Mouse (Mus musculus): ENCODE data around the gene Rbfox1.

The Rbfox1 gene

DNA sequence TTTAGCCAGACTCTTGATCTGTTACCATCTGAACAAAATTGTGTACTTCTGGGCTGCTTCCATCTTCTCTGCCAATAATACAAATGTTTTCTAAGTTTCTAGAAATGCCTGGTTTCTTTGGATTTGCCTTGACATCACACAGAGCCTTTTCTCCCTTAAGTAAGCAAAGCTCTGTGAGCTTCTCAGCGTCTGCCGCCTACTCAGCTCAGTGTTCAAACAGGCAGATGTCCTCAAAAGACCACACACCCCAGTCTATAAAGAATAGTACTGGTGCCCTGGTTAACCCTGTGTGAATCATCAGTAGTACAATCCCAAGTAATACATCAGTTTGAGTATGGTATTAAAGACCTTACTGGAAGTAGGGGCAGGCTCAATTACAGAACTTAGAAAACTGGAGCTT, 1322.4 kb downstream of the Rbfox1 start:
- in situ Hi-C loops (cut with MboI, MseI): no loop called here

DNA sequence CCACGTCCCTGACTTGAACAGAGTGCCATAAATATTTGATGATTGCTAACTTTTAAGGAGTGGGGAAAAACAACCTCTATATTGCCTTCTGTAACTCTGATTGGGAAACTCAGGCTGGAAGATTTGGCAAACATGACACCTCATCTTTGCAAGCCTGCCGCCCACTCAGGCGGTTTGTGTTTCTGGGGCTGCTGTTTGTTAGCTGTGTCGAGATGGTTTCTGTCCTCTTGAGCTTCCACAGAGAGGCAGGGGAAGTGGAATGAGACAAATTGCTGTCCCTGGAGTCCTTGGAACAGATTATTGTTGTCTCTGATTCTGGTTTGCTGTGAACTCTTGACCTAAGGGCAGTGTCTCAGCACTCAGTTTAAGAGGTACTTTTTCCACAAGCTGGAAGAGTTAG, 1327.6 kb downstream of the Rbfox1 start:
- in situ Hi-C loops (cut with MboI, MseI): no loop called here

DNA sequence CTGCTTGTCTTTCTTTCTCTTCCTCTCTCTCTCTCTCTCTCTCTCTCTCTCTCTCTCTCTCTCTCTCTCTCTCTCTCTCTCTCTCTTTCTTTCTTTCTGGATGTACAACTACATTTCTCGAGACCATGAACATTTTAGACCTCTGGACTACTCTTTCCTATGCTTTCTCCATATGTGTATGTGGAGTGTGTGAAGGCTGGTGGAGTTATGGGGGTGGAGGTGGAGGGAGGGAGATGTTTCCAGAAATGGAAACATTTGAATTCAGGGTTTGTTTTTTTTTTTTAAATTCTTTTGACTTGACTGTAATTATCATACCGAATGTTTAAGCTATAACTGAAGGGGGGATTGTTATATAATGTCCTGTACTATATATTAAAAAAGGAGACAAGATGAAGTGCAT, 1338.1 kb downstream of the Rbfox1 start:
- in situ Hi-C loops (cut with MboI, MseI): no loop called here

DNA sequence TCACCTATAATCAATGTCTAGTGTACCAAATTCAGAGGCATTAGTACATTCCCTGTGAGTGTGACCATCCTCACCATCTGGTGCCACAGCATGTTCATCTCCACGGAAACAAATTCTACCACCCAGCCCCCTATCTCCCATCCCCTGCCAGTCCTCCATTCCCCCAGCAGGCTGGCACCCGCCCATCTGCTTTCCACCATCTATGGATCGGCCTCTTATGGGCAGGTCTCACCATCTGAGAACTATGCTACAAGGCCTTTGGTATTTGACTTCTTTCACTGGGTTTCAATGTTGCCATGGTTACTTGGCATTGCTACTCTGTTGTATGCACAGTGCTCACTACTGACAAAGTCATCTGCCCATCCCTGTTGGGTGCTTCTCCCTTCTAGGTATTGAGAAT, 1340.8 kb downstream of the Rbfox1 start:
- in situ Hi-C loops (cut with MboI, MseI): no loop called here

DNA sequence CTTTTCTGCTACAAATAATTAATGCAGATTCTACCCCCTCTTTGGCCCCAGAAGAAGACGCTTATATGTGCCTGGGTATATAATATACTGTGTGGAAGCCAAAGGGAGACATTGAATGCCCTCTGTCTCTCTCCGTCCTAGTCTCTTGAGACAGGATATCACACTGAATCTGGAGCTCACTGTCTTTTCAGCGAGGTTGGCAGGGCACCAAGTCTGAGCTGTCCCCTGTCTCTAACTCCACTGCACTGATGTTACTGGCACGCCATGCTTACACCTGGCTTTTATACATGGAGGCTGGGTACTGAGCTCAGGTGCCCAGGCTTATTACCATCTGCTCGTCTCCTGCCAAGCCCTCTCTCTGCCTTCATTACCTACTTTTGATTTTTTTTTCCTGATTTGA, 1343.1 kb downstream of the Rbfox1 start:
- in situ Hi-C loops (cut with MboI, MseI): no loop called here

DNA sequence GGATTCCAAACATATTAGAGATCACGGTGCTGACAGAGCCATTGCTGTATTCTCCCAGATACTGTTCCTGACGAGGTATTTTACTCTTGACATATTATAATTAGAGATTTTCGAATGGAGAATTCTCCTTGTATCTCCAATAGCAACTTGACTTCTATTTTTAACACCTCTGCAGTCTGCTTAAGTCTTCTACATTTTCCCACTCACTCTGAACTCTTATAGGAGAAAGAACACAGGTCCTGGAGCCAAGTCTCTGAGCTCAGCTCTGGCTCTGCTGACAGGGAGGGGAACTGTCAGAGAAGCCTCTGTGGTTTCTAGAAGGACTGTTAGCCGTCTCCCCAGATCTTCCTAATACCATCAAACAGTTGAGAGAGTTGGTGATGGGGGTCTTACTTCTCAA, 1344.1 kb downstream of the Rbfox1 start:
- in situ Hi-C loops (cut with MboI, MseI): no loop called here

DNA sequence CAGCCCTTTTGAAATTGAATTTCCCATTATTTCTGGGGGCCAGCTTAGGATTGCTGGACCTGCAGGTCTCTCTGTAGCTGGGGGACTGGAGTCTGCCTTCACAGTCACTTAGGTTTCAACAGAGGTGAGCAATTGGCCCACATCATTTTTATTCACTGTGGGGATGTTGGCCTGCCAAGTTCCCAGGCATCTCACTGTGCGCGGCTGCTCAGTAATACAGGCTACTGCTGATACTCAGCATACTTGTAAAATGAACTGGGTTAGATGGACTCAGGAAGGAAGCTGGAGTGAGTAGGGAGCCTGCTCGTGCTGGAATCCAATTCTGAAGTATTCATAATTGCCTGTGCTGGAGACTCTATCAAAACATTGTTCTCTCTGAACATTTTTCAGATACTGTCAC, 1356.5 kb downstream of the Rbfox1 start:
- in situ Hi-C loops (cut with MboI, MseI): no loop called here

DNA sequence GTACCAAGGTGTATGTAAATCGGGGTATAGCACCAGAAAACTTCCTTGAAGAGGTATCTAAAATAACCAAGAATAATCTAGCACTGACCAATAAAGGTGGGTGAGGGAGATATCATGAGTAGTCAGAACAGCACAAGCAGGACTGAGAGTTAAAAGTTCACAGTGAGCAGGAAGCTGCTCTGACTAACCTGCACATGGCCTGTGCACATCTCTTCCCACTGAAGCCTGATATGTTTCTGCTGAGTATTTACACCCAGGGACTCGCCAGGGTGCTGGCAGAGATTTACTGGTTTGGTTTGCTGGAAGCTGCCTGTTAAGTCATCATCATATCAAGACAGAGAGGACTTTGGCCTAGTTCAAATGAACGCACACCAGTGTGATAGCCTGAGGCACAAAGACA, 1357.3 kb downstream of the Rbfox1 start:
- in situ Hi-C loops (cut with MboI, MseI): no loop called here

DNA sequence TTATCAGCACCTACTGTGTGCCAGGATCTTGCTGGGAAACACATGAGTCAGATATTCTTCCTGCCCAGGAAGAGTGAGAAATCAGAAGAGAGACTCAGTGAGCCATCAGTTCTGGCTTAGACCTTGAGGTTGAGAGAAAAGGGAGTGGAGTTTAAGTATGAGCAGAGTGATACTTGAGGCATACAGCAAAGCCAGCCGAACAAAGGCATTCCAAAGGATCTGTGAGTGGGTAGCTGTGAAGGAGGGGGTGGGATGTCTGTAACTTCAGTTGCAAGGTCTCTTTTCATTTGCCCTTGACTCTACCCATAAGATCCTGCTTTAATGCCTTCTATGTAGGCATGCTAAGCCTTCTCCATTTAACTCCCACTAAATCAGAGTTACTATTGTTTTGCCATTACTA, 1359.2 kb downstream of the Rbfox1 start:
- in situ Hi-C loops (cut with MboI, MseI): no loop called here

DNA sequence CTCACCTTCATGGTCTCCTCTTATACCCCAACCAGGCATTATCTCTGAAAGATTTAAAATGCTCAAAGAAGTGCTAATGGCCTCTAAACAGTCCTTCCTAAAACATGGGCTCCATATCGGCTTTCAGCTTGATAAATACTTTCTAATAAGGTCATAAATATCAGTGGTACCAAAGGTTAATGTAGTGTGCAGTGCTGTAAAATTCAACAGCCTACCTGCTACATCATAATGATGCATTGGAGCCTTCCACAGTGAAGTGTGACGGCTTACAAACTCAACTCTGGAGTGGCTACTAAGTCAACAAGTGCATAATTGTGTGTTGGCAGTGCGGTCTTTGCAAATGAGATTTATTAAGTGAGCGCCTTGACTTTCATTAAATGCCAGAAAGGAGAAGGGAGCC, 1366.5 kb downstream of the Rbfox1 start:
- in situ Hi-C loops (cut with MboI, MseI): no loop called here

DNA sequence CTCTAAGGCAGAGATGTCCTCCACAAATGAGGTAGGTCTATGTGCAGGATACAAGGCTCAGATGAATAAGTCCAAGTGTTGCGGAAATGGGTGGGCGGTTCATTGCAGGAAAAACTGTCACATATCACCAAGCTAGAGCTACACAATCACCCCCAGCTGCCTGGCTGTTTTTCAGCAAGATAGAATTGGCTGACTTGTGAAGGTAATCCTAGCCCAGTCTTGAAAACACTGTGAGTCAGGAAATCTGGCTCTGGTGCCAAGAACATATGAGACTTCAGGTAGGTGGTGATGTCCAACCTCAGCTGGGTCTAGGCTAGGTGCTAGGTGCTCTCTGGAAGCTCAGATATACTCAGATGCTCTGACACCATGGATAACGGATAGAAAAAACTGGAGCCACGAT, 1372.2 kb downstream of the Rbfox1 start:
- in situ Hi-C loops (cut with MboI, MseI): no loop called here

DNA sequence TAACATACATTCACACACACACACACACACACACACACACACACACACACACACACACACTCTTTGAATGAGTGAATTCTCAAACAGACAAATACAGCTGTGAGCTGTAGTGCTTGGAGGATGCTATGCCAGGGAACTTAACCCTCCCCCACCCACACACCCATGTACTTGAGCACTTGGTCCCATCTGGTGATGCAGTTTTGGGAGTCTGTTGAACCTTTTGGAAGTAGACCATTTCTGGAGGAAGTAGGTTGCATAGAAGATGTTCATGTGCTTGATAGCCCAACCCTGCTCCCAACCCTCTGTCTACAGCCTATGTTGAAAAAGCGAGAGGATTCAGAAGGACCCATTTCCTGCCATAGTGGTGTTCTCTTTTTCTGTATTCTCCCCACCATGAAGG, 1378.1 kb downstream of the Rbfox1 start:
- in situ Hi-C loops (cut with MboI, MseI): no loop called here

DNA sequence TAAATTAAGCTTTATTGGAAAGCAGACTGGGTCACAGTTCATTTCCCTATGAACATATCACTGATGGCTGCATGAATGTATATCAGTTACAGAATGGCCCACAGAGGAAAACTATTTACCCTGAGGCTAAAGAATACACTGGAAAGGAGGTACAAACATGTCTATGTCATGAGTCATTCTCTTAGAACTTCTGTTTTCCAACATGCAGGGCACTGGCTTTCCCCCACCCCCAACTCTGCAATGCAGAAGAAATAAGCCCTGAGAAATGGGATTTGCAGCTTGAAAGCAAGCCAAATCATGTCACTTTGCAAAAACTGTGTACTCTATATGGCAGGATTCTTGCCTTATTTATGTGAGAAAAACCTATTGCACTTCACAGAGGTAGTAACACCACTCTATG, 1380.6 kb downstream of the Rbfox1 start:
- in situ Hi-C loops (cut with MboI, MseI): no loop called here

DNA sequence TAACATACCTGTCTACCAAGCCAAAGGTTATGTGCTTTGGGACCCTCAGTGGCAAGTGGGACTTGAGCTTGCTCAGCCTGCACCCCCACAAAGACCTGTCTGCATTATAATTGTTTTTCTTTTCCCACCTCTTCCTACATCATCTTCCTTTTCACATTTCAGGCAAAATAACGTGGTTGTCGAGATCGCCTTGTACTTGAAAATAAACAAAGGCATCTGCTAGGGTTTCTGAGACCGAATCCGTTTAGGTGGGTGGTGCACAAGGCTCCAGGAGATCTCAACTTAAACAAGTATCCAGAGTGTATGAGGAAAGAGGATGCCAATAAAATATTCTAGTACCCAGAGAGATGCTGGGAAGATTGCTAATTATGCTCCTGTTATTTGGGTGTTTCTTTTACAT, 1390.3 kb downstream of the Rbfox1 start:
- in situ Hi-C loops (cut with MboI, MseI): no loop called here

DNA sequence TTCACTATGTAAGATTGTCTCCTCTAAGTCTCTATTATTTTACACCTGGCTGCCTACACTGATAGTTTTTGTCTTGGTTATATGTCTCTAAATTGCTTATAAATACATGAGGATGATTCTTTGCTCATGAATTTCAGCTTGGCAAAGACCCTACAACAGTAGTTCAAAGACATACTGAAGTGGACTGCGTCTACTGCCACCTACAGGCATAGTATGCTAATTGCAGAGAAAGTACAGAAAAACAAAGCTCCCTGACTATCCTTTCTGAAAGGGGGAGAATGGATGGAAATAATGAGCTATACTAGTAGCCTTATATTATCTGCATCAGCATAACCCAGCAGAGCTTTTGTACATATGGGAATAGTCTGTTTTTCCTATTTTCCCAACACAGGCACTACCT, 1390.7 kb downstream of the Rbfox1 start:
- in situ Hi-C loops (cut with MboI, MseI): no loop called here

DNA sequence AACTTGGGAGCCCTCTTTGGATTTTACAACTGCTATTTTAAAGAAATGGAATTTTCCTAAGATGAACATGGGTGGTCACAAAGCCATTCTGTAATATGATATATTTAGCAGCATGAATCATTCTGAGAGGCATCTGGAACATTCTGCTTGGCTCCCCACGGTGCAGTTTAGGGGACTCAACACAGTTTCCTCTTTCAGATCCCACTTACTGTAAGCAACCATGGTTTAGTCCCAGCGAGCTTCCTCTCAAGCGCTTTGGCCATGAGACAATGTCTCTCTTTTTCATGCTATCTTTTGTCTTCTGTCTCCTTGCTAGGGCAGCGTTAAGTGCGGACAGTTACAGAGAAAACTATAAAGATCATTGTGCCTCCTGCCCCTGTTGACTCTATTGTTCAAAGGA, 1394.4 kb downstream of the Rbfox1 start:
- in situ Hi-C loops (cut with MboI, MseI): no loop called here

DNA sequence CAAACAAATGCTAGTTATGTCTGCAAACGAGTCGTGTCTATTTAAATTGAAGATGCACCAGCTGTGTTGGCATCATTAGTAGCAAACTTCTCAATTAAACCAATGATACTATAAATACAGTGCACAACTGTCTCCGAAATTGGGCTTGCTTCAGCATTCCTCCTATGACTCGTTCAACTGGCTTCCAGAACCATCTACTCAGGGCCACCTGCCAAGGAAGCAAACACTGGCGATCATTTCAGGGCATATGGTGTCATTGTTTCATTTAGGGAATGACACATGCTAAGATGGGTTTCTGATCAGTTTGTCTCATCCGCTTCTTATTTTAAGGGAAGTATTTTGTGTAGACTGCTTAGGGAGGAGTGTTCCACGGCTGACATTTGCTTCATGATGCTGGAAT, 1397.1 kb downstream of the Rbfox1 start:
- in situ Hi-C loops (cut with MboI, MseI): no loop called here

DNA sequence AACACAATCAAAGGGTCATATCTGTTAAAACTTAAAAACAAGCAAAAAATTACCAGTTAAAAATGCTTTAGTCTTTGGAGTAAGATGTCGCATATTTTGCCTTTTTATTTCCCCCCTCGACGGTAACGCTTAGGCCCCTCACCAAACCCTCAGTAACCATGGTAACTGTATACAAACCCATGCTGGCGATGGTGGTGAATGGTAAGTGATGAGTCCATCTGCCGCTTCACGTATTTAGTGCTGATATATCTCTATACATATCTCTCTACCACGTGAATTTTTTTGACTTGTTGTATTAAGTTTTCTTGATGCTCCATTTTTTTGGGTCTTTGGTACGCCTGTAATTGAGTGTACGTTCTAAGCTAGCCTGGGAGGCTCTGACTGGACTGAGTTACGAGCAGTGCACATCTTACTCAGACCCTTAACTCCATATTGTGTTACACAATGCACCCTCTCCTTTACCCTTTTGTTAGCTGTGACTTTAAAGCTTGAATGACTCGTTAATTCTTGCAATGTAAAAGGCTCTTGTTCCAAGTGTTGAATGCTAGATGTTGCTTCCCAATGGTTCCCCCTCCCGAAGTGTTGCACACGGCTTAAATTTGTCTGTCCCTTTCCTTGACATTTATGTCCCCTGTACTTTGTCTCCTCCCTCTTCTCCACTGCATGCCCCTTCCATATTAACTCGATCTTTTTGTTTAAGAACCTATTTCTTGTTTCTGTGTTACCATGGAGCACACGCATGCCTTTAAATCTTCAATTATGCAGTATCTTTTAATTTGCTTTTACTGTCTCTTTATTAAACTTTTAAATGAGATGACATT, 1408.0 kb downstream of the Rbfox1 start:
- in situ Hi-C loops (cut with MboI, MseI): no loop called here

DNA sequence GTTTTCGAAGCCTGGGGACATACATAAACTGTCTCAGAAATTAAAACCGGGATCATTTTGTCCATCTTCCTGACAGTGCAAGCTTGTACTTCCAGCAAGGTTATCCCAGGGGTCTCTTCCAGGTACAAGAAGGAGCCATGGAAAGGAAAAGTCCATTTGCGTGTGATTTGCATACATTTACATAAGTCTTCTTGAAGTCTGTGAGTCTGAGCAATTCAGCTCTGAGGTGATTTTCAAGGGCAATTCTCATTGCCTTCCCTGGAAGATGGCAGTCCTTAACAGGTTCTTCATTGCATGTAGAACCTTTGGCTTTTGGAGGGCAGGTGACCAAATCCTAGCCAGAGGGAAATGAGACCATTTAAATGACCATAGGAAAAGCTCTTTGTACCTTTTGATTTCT, 1417.3 kb downstream of the Rbfox1 start:
- in situ Hi-C loops (cut with MboI, MseI): no loop called here

DNA sequence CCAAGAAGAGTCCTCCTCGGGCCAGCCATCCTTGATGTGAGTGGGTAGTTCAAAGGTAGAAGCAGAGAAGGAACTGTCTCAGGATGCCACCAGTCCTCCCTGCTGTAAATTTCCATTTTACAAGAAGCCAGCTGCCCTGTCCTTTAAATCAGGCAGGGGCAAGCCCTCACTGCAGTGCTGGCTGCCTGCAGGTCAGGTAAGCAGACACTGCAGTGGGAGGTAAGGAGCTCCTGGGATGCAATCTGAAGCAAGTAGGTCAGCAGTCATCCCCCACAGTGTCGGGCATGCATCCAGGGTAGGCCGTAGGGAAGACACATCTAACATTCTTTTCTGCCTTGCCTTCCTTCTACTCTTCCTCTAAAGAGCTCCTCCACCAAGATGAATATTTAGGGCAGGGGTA, 1444.0 kb downstream of the Rbfox1 start:
- in situ Hi-C loops (cut with MboI, MseI): no loop called here

DNA sequence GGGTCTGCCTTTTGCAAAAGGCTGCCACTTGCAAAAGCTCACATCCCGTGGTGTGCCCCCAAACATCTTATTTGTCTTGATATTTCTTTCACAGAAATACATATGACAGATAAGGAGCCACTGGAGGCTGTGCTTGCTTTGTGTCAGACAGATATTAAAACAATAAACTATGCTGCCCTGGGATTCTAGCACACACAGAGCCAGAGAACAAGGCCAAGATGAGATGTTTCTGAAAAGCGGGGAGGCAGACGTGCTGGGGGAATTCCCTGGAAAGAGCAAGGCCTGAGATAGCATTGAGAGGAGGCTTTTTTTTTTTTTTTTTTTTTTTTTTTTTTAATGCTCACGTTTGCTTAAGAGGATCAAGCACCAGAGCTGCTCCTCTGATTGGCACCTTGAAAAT, 1456.0 kb downstream of the Rbfox1 start:
- in situ Hi-C loops (cut with MboI, MseI): no loop called here

DNA sequence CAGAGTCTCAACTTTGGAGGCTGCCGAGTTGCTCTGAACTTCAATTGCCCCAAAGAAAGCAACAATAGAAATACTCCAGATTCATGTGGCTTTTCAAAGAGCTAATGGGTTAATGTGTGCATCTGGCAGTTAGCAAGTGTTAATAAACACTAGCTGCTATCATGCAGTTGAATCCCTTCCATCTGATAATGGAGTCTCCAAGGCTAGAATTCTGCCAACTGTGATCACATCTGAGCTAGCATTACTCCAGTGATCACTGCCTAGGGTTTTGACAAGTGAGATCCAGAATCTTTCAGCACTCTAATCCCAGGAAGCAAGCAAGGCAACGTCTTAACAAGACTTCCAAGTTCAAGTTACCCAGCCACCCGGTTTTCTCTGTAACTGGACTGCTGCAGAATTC, 1460.1 kb downstream of the Rbfox1 start:
- in situ Hi-C loops (cut with MboI, MseI): no loop called here

DNA sequence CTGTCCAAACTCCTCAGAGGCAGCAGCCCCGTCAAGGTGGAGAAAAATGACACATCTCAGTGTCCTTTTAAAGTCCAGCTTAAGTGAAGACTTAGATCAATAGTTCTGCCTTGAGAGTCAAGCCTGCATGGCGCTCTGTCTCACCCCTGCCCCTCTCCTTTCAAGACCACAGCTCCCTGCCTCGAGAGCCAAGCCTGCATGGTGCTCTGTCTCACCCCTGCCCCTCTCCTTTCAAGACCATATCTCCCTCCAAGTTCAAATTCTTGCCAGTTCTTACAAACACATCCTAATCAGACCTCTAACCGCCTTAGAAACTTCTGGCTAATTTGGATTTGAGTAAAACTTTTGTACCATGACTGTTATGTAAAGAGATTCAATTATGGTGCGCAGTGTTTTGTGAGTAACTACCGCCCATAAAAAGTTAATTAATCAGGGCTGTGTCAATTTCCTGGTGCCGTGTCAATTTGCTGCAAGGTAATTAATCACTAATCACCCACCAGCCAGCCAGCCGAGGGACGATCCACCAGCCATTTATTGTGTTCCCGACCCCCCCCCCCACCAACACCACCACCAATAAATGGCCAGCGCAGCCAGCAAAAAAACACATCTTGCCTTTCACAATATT, 1461.0 kb downstream of the Rbfox1 start:
- in situ Hi-C loops (cut with MboI, MseI): no loop called here
